Mouse (Mus musculus): ENCODE measurements at regions not wholly inside any gene's neighbourhood (a gene's known extent, or its start where the extent isn't known, plus 50 kb on each side); places are given as distances from the start of the nearest gene placed in this dataset.
A peak's percentile ranks its signal among the peaks of the same experiment; 100 is the strongest.

DNA sequence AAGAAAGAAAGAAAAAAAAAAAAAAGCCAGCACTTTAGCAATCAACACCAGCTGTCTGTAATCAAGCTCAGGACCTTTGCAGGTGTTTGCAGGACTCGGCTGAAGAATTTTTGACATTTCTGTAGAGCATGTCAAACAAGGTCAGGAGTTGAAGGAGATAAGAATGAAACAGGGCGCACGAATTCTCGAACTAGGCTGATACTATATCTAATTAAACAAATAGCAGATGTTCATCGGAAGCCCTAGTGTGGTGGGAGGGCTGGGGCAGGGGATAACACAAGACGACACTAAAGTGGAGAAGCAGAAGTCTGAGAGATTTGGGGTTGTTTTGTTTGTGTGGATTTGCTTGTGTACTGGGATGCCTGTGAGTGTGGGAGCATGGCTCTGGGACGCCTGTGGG, 646.9 kb downstream of the Galc start:
- no peaks in the 10 kb centered on the region for H3K9me3 ChIP-seq (replicated peaks; ENCODE audit: control insufficient read depth, low read length)
- H3K4me2 ChIP-seq: peak overlapping the region; percentile 35
- no peaks in the 10 kb centered on the region for H3K4me1 ChIP-seq (ENCODE audit: control insufficient read depth, insufficient read depth, low read length)
- no peak for ATAC-seq (replicated peaks; ENCODE audit: insufficient number of reproducible peaks, low FRiP score, low TSS enrichment)
- no peak overlapping the region for H3K4me3 ChIP-seq (ENCODE audit: low read depth, low read length)
- 19% methylated on average over 7 of the region's 7 CpGs for WGBS (ENCODE audit: insufficient replicate concordance)
- H3K27ac ChIP-seq (ENCODE audit: low read depth, low read length): no peak overlapping the region
- no peaks in the 10 kb centered on the region for H3K27me3 ChIP-seq (ENCODE audit: control insufficient read depth, insufficient read depth, low read length)
- no peak overlapping the region for H3K9ac ChIP-seq (ENCODE audit: low read depth, low read length)
- no peaks in the 10 kb centered on the region for H3K36me3 ChIP-seq (ENCODE audit: control insufficient read depth, insufficient read depth, low read length)
